Mouse (Mus musculus) heart, adult 9 months (tissue): ENCODE measurements around the gene Urod.

Experiments
- DNase-seq, 2 experiments: peaks; one replicate each; pipeline ENCODE4 v3.0.0; 2022; ENCODE audit warnings: low spot score in 2 of 2

Gene Urod

DNA sequence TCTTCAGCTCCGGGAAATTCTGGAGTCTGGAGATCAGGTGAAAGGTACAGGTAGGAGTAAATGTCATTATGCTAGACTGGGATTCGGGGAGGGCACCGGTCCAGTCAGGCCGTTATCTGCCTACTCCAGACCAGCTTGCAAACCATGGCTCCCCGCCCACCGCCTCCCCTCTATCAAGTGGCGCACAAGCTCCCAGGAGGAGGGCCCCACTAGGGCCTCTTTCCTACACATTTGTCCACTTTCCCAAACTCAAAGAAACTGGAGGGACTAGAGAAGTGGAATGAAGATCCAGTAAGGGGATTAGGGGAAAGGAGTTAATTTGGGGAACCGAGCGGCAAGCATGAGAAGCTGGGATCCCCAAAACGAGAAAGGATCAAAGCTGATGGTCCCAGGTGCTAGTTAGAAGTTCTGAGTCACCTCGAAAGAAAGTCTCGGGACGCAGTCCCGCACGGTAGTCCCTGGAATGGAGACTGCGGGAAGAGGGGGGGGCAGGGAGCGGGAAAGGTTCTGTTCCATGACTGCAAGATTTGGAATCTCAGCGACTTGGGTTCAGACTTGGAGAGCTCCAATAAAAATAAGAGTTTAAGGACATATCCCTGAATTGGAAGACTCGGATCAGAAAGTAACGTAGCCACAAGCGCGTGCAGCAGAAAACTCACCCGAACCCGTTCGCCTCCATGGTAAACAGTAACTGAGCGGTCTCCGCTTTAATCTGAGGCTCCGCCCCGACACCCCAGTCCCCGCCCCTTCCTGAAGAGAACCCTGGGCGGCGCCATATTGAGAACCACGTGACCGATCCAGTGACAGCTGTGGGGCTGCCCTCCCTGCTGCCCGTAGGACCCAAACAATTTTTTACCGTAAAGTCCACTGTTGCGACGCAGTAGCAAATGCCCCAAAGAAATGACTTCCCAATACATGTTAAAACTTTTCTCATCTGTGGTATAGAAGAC lies at the start of gene Urod:
TSS of gene Urod (minus strand) at position 742 of the 950 bp plus-strand sequence.
- DNase-seq = peak; percentile 92 to 95

DNA sequence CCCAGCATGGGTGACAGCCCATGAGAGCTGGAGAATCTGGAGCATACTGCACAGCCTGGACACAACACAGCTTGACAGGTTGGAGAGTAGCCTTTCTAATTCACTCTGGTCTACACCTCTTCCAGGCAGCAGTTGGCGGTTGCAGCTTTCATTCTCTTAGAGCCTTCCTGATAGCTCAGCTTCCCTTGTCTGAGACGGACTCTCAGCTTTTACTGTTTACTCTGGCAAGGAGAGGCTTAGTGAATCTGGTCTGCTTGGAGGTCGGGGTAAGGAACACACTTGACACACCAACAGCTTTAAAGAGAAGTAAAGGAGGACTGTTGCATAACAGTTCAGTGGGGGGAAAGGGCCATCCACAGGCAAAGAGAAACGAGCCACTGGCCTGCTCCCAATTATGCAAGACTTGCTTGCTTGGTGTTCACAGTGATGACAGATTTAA lies 47.1 kb upstream of the Urod start:
- DNase-seq = peak; percentile 85 to 89

DNA sequence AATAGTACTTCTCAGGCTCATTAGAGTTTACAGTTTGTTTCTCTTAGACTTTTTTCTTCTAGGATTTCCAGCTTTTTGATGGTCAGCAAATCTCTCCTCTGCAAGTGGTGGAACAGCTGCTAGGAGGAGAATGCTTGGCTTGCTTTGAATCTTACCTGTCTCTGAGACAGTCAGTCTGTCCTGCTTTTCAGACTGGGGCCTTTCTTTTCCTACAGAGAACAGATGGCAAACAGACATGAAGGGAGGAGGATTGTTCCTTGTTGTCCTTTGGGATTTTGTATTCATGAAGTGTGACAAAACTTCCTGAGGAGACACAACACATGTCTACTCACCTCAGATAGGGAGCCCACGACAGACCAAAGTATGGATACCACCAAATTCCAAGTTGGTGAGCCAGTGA lies 46.6 kb upstream of the Urod start:
- peak in 1 of 2 experiments; percentile 16 for DNase-seq

DNA sequence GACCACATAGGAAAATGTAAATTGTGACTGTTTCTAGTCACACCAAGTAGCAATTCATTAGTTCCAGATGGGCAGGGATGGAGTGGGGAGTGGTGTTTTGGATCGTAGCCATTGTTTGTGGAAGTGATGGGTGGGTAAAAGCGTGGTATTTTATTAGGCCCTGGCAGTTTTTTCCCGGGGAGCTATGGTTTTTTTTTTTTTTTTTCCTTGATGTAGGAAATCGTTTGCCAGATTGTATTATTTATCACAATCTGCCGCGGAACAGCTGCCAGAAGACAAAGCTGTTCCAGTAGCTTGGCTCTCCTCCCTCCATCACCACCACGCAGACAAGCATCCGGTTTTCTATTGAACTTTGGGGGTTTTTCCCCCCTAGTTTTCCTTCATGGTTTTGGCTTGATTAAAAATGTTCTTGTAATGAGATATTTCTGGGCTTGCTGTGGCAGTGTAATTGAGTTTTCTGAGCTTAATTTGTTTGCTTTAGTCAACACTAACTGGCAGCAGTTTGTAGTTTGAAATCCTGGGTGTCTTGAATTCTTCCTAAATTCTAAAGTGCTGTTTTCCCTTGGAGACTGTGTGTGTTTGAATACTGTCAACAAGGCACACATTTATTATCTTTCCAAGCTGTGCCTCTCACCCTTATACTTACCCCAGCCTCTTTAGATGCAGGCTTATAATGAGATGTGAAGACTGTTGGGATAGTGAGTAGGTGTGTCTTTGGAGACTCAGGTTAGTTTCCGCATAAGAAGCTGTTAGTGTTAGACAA lies 45.9 kb upstream of the Urod start:
- peak; percentile 54 to 72 for DNase-seq

DNA sequence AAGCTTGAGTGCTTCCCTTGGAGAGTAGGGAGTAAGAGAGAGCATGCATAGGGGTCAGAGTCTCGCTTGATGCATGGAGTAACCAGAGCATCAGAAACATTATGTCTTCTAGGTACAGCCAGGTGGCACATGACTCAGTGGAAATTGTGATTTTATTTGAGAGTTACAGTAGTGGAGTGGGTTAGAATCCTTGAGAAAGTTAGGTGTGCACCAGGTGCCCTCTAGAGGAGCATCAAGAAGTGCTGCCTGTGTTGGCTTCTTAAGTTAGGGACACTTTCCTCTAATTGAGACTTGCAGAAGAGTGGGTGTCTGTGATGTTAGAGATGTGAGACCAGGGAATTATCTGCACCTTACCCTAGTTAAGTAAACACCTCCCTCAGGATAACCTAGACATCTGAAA lies 36.9 kb upstream of the Urod start:
- DNase-seq = no peak

GRCm38 (mm10) chr4:117023469-117023868 lies 29.3 kb upstream of the Urod start:
- DNase-seq = no peak

GRCm38 (mm10) chr4:117019206-117020134 lies 25.3 kb upstream of the Urod start, which contains the start of gene Eif2b3:
Gene Eif2b3, plus strand, starts transcription at chr4:117019402.
- DNase-seq = peak; percentile 85 to 89

- no peak for DNase-seq
Measured at GRCm38 (mm10) chr4:117018327-117018726, 24.1 kb upstream of the Urod start.

- DNase-seq = no peak
Measured at GRCm38 (mm10) chr4:117017738-117018137, 23.5 kb upstream of the Urod start.

DNA sequence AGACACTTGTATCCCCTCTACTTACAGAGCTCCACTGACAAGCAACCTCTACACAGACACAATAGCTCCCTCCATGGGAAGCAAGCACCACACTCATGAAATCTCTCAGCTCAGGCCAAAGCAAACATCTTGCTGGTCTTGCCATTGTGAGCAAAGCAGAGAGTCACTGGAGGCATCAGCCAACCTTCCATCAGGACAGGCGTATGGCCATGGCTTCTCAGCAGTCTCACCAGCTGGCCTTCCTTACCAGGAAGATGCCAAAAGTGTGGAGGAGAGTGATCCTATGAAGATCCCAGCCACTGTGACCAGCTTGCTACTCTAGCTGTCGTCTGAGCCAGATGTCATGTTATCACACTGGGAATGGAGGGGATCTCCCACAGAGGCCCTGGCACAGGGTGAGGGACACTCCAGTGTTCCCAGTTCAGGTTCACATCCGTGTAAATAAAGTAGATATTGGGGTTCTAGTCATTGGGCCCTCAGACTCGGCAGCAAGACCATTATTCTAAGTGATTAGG lies 20.7 kb upstream of the Urod start:
- no peak for DNase-seq

- no peak for DNase-seq
Measured at GRCm38 (mm10) chr4:117013596-117013995, 19.4 kb upstream of the Urod start.

DNA sequence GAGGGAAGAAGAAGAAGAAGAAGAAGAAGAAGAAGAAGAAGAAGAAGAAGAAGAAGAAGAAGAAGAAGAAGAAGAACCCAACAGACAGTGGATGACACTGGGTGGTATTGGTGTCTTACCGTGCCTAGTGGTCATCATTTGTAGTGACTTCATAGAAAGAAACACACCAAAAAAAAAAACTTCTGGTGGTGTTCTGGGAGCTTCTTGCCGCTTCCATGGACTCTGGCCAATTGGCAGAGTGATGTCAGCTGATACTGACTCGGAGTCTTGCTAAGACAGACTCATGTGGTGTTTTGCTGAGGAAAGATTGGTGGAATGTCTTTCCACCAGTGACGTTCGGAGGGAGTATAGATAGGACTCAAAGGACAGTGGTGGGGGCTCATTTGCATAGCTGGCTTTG lies 16.0 kb upstream of the Urod start:
- DNase-seq = no peak

GRCm38 (mm10) chr4:117007058-117007457 lies 12.8 kb upstream of the Urod start:
- peak in 1 of 2 experiments; percentile 41 for DNase-seq

- DNase-seq = no peak
Measured at GRCm38 (mm10) chr4:117005611-117006400, 11.6 kb upstream of the Urod start.

DNA sequence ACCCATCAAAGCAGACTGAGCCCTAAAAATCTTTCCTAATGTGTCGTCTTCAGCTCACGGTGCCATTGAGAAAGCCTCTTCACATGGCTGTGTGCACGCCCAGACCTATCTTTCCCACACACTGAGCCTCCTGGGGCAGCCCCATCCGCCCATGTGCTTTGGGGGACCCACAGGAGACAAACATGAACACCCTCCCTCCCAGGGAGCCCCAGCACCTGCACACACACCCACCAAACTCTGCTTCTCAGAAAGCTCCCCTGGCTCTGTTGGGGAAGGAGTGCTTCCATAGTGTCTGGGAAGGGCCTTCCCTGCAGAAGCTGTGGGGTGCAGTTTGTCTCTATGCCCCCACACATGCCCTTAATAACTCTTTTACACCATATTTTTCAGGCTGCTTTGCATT lies 10.4 kb upstream of the Urod start:
- DNase-seq = no peak

GRCm38 (mm10) chr4:117002543-117003521 lies 8.6 kb upstream of the Urod start:
- peak; percentile 50 to 74 for DNase-seq

GRCm38 (mm10) chr4:117001957-117002356 lies 7.7 kb upstream of the Urod start:
- no peak for DNase-seq

DNA sequence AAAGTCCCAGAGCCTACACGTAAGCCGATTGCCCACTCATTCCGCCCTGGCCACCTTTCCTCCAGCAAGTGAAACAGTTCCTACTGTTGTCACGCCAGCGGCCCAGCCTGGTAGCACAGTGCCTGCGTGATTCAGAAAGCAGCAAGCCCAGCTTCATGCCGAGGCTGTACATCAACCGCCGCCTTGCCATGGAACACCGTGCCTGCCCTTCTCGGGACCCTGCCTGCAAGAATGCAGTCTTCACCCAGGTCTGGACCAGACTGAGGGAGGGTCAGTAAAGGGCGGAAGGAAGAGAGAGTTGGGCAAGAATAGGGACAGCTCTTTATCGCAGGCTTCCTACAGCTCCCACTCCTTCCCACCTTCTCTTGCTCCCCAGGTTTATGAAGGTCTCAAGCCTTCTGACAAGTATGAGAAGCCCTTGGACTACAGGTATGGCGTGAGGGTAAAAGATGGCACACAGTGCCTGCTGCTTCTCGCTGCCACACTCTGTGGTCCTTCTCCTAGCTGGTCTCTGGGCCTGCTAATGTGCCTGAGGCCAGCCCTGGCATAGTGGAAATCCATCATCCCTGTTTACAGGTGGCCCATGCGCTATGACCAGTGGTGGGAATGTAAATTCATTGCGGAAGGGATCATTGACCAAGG lies 5.4 kb upstream of the Urod start:
- DNase-seq = no peak

DNA sequence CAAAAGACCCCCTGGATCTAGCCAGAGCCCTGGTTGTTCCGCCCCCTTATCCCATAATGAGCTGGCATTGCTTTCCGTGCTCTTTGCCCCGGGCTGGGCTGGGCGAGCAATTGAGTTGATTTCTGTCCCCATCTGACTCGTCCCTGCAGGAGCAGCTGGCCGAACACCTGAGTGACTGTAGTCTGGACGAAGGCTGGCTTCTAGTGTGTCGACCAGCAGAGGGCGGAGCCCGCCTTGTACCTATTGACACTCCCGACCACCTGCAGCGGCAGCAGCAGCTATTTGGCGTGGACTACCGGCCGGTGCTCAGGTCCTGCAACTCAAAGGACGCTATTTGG lies 1.6 kb upstream of the Urod start:
- peak; percentile 23 to 30 for DNase-seq
